Mouse (Mus musculus) G1E (cell line): ENCODE results near the gene Odf2. TPM values are rescaled to one million over a fixed set of nuclear protein-coding genes. Genes with fewer than 3 reads are reported as not detected.

ENCODE experiments used
- ATAC-seq: 2 replicates; pipeline ENCODE4 v1.8.0; 2016; ENCODE audit warnings: mild to moderate bottlenecking; ENCODE audit not compliant: insufficient number of reproducible peaks, poor library complexity, low FRiP score, severe bottlenecking; ENCODE audit errors: extremely low read depth
- DNase-seq: peaks from one replicate; pipeline ENCODE4 v3.0.0; 2012; ENCODE audit warnings: low spot score
- H3K27me3 ChIP-seq: 2 replicates; pipeline ENCODE4 v1.6.1; 2012; ENCODE audit warnings: mild to moderate bottlenecking, low read length, inconsistent platforms; ENCODE audit not compliant: insufficient read depth
- H3K36me3 ChIP-seq: replicated peaks from 2 replicates; pipeline ENCODE3; 2012; ENCODE audit warnings: mild to moderate bottlenecking, inconsistent platforms
- H3K4me1 ChIP-seq: 2 replicates; pipeline ENCODE4 v1.6.1; 2012; ENCODE audit warnings: low read depth, low read length, inconsistent platforms, mixed read lengths; ENCODE audit not compliant: insufficient read depth
- H3K4me3 ChIP-seq: 2 replicates; pipeline ENCODE4 v1.5.1; 2012; ENCODE audit warnings: low read depth, mild to moderate bottlenecking, inconsistent platforms, low read length, moderate library complexity, mixed read lengths
- H3K9me3 ChIP-seq: replicated peaks from 2 replicates; pipeline ENCODE4 v1.6.1; 2012; ENCODE audit warnings: inconsistent platforms
- CTCF ChIP-seq: IDR thresholded peaks from 2 replicates; pipeline ENCODE4 v1.5.1; 2012; ENCODE audit warnings: low read depth, low read length, inconsistent platforms, mixed read lengths
- GATA1 ChIP-seq: IDR thresholded peaks from 2 replicates; pipeline ENCODE4 v1.6.1; 2012; ENCODE audit warnings: borderline replicate concordance, low read length, inconsistent platforms, mixed read lengths
- GATA2 ChIP-seq: IDR thresholded peaks from 2 replicates; pipeline ENCODE4 v1.6.1; 2012; ENCODE audit warnings: low read depth, low read length, inconsistent platforms, borderline replicate concordance
- POLR2AphosphoS5 ChIP-seq: IDR thresholded peaks from 2 replicates; pipeline ENCODE4 v1.6.1; 2012; ENCODE audit warnings: low read depth, low read length, inconsistent platforms; ENCODE audit not compliant: insufficient replicate concordance
- TAL1 ChIP-seq: conservative IDR thresholded peaks from 2 replicates; pipeline ENCODE4 v1.6.1; 2012; ENCODE audit warnings: low read depth, low read length, inconsistent platforms, mixed read lengths
- polyA plus RNA-seq: library from polyadenylated mRNA; stranded (reverse); fragments of >175 nt; gene quantifications from 2 replicates; pipeline ENCODE4 v1.2.3, GENCODE M21; 2012
- total RNA-seq, 2 experiments: library from RNA; stranded (forward) in 1 of 2; stranded (reverse) in 1 of 2; fragments of 200-1000 nt in 1 of 2; fragments of >200 nt in 1 of 2; fragmentation: Nextera tagmentation in 1 of 2; gene quantifications; 2 replicates each; pipeline ENCODE4 v1.2.3; 2014 to 2017

Odf2 gene
- total and polyA plus RNA-seq, 3 experiments, result 24.1 to 158 (median 70.9) TPM

DNA sequence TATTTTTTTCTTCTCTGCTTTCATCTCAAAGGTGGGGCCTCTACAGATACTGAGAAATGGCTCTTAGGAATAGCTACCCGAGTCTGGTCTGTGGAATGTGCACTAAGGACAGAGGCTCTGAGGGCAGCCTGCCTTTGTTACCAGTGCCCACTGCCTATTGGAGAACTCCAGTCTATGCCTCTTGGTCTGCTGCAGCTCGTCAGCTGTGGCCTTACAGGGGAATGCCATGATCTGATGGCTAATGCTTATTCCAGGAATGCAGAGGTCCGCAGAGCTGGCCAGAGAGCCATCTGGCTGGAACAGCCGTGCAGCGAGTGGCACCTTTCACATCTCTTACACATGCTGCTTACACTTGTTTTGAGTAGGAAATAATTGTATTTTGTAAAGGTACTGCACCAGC lies 78.7 kb downstream of the Odf2 start:
- DNase-seq (no peak), ATAC-seq (no peak)
- TF ChIP-seq POLR2AphosphoS5 (no peak), CTCF (no peak), GATA2 (no peak), TAL1 (no peak), GATA1 (no peak)
- Histone ChIP-seq H3K36me3 (no peaks in the 10 kb centered on the region), H3K4me1 (peaks cover 26% of the 10 kb centered on the region), H3K9me3 (no peaks in the 10 kb centered on the region), H3K4me3 (no peak overlapping the region), H3K27me3 (peaks cover 60% of the 10 kb centered on the region)

- Histone ChIP-seq H3K27me3 (peaks cover 57% of the 10 kb centered on the region), H3K36me3 (no peaks in the 10 kb centered on the region), H3K9me3 (no peaks in the 10 kb centered on the region), H3K4me3 (no peak overlapping the region), H3K4me1 (peaks cover 27% of the 10 kb centered on the region)
- DNase-seq (no peak), ATAC-seq (no peak)
- TF ChIP-seq GATA2, result no peak
- TF ChIP-seq CTCF, result no peak
- no peak for TF ChIP-seq GATA1
- TF ChIP-seq TAL1, result no peak
- TF ChIP-seq POLR2AphosphoS5, result no peak
Measured at GRCm38 (mm10) chr2:29968638-29969037, 79.6 kb downstream of the Odf2 start.

GRCm38 (mm10) chr2:29971838-29972635 lies 83.0 kb downstream of the Odf2 start:
- Histone ChIP-seq H3K4me1 (peaks cover 13% of the 10 kb centered on the region), H3K9me3 (no peaks in the 10 kb centered on the region), H3K4me3 (no peak overlapping the region), H3K27me3 (peaks cover 56% of the 10 kb centered on the region), H3K36me3 (no peaks in the 10 kb centered on the region)
- DNase-seq, result peak; percentile 13
- peak; percentile 51 for TF ChIP-seq TAL1
- TF ChIP-seq GATA1, result no peak
- peak; percentile 78 for ATAC-seq

DNA sequence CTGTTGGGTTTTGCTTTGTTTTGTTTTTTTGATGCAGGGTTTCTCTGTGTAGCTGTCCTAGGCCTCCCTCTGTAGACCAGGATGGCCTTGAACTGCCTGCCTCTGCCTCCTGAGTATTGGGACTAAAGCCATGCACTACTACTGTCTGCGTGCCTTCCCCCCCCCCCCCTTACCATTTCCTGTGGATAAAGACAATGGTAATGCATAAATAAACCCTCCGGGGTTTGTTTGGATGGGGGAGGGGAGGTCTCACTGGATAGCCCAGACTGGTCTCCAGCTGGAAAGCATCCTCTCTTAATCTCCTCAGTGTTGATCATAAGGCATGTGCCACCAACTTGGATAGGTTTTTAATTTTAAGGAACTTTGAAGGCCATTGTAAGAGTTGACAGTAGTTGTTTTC lies 84.5 kb downstream of the Odf2 start:
- no peak for DNase-seq
- Histone ChIP-seq H3K36me3 (no peaks in the 10 kb centered on the region), H3K4me1 (peaks cover 13% of the 10 kb centered on the region), H3K27me3 (peaks cover 44% of the 10 kb centered on the region), H3K4me3 (no peak overlapping the region), H3K9me3 (no peaks in the 10 kb centered on the region)
- TF ChIP-seq GATA1 (no peak), GATA2 (no peak), POLR2AphosphoS5 (no peak), CTCF (no peak), TAL1 (no peak)
- ATAC-seq, result no peak

DNA sequence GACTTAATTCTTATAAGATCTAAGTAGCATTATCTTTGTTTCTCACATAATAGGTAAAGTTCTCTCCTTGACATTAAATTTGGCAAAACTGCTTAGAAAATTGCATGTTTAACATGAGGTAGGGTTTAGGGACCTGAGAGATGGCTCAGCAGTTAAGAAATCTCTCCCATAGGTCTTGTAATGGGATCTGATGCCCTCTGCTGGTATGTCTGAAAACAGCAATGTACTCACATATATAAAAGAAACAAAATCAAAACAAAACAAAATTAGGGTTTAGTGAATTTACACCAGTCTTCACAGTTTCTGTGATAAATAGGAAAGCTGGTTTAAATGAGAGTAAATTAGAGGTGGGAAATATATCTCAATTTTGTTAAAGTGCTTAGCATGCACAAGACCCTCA lies 88.3 kb downstream of the Odf2 start:
- Histone ChIP-seq H3K4me1 (peaks cover 6% of the 10 kb centered on the region), H3K9me3 (no peaks in the 10 kb centered on the region), H3K4me3 (no peak overlapping the region), H3K36me3 (no peaks in the 10 kb centered on the region), H3K27me3 (peaks cover 35% of the 10 kb centered on the region)
- TF ChIP-seq POLR2AphosphoS5, result no peak
- no peak for TF ChIP-seq GATA1
- TF ChIP-seq GATA2, result no peak
- peak; percentile 49 for TF ChIP-seq CTCF
- TF ChIP-seq TAL1, result no peak
- no peak for DNase-seq
- no peak for ATAC-seq

DNA sequence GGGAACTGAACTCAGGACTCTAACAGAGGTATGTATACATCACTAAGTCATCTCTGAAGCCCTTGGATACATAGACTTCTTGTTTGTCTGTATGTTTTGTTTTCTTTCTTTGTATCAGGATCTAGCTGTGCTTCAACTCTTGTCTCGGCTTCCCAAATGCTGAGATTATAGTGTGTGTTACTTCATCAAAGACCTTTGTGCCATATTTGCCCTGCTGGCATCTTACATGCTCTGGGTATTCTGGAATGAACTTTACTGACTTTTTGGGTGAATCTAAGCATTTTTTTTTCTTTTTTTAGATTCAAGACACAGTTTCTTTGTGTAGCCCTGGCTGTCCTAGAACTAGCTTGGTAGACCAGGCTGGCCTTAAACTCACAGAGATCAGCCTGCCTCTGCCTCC lies 91.6 kb downstream of the Odf2 start:
- Histone ChIP-seq H3K27me3 (peaks cover 21% of the 10 kb centered on the region), H3K4me3 (no peak overlapping the region), H3K4me1 (no peaks in the 10 kb centered on the region), H3K9me3 (no peaks in the 10 kb centered on the region), H3K36me3 (no peaks in the 10 kb centered on the region)
- no peak for ATAC-seq
- TF ChIP-seq GATA2 (no peak), GATA1 (no peak)
- DNase-seq, result no peak

Other genes starting within 250 kb of the Odf2 start
- not detected in 2 replicates for gene Gm13420, start 137.5 kb upstream of the Odf2 start, total RNA-seq (2014; fragmentation: Nextera tagmentation)
- gene Gm13420, start 137.5 kb upstream of the Odf2 start, total RNA-seq (2017), result not detected in 2 replicates
- not detected in 2 replicates for gene Gm13420, start 137.5 kb upstream of the Odf2 start, polyA plus RNA-seq
- gene Gm13547, start 129.9 kb upstream of the Odf2 start, total RNA-seq (2014; fragmentation: Nextera tagmentation), result not detected in 2 replicates
- gene Gm13547, start 129.9 kb upstream of the Odf2 start, total RNA-seq (2017), result 0.93 TPM in 1 of 2 replicates, not detected in the other
- not detected in 2 replicates for gene Gm13547, start 129.9 kb upstream of the Odf2 start, polyA plus RNA-seq
- gene Coq4, start 101.7 kb upstream of the Odf2 start, total RNA-seq (2014; fragmentation: Nextera tagmentation), result 9.8 and 11.1 TPM in 2 replicates
- gene Coq4, start 101.7 kb upstream of the Odf2 start, total RNA-seq (2017), result 18.2 and 20.1 TPM in 2 replicates
- gene Coq4, start 101.7 kb upstream of the Odf2 start, polyA plus RNA-seq, result 242 and 318 TPM in 2 replicates
- gene Trub2, start 100.7 kb upstream of the Odf2 start, total RNA-seq (2014; fragmentation: Nextera tagmentation), result 28.1 and 30.5 TPM in 2 replicates
- gene Trub2, start 100.7 kb upstream of the Odf2 start, total RNA-seq (2017), result 51.7 and 66.4 TPM in 2 replicates
- 5.6 and 7.9 TPM in 2 replicates for gene Trub2, start 100.7 kb upstream of the Odf2 start, polyA plus RNA-seq
- 4.2 and 9.0 TPM in 2 replicates for gene Slc27a4, start 86.6 kb upstream of the Odf2 start, total RNA-seq (2014; fragmentation: Nextera tagmentation)
- 5.5 and 8.6 TPM in 2 replicates for gene Slc27a4, start 86.6 kb upstream of the Odf2 start, total RNA-seq (2017)
- gene Slc27a4, start 86.6 kb upstream of the Odf2 start, polyA plus RNA-seq, result 5.7 and 6.7 TPM in 2 replicates
- gene Urm1, start 69.1 kb upstream of the Odf2 start, total RNA-seq (2014; fragmentation: Nextera tagmentation), result 10.3 and 15.2 TPM in 2 replicates
- 19.9 and 23.8 TPM in 2 replicates for gene Urm1, start 69.1 kb upstream of the Odf2 start, total RNA-seq (2017)
- gene Urm1, start 69.1 kb upstream of the Odf2 start, polyA plus RNA-seq, result 43.5 and 71.3 TPM in 2 replicates
- gene Cercam, start 20.1 kb upstream of the Odf2 start, total RNA-seq (2014; fragmentation: Nextera tagmentation), result 22.2 and 23.6 TPM in 2 replicates
- 2.9 and 5.1 TPM in 2 replicates for gene Cercam, start 20.1 kb upstream of the Odf2 start, total RNA-seq (2017)
- gene Cercam, start 20.1 kb upstream of the Odf2 start, polyA plus RNA-seq, result 17.6 and 21.1 TPM in 2 replicates
- gene Gle1, start 46.2 kb downstream of the Odf2 start, total RNA-seq (2014; fragmentation: Nextera tagmentation), result 42.1 and 52.2 TPM in 2 replicates
- gene Gle1, start 46.2 kb downstream of the Odf2 start, total RNA-seq (2017), result 57.2 and 61.6 TPM in 2 replicates
- gene Gle1, start 46.2 kb downstream of the Odf2 start, polyA plus RNA-seq, result 42.5 and 62.3 TPM in 2 replicates
- gene Sptan1, start 76.3 kb downstream of the Odf2 start, total RNA-seq (2014; fragmentation: Nextera tagmentation), result 25.6 and 25.7 TPM in 2 replicates
- gene Sptan1, start 76.3 kb downstream of the Odf2 start, total RNA-seq (2017), result 49.4 and 53.2 TPM in 2 replicates
- 8.8 and 9.3 TPM in 2 replicates for gene Sptan1, start 76.3 kb downstream of the Odf2 start, polyA plus RNA-seq
- gene Wdr34, start 159.7 kb downstream of the Odf2 start, total RNA-seq (2014; fragmentation: Nextera tagmentation), result 15.1 and 17.9 TPM in 2 replicates
- 9.6 and 13.5 TPM in 2 replicates for gene Wdr34, start 159.7 kb downstream of the Odf2 start, total RNA-seq (2017)
- 35.5 and 38.4 TPM in 2 replicates for gene Wdr34, start 159.7 kb downstream of the Odf2 start, polyA plus RNA-seq
- 751 and 948 TPM in 2 replicates for gene Set, start 168.2 kb downstream of the Odf2 start, total RNA-seq (2014; fragmentation: Nextera tagmentation)
- gene Set, start 168.2 kb downstream of the Odf2 start, total RNA-seq (2017), result 667 and 849 TPM in 2 replicates
- gene Set, start 168.2 kb downstream of the Odf2 start, polyA plus RNA-seq, result 806 and 885 TPM in 2 replicates
- 1.6 and 2.4 TPM in 2 replicates for gene Pkn3, start 188.5 kb downstream of the Odf2 start, total RNA-seq (2014; fragmentation: Nextera tagmentation)
- gene Pkn3, start 188.5 kb downstream of the Odf2 start, total RNA-seq (2017), result 4.5 and 5.9 TPM in 2 replicates
- gene Pkn3, start 188.5 kb downstream of the Odf2 start, polyA plus RNA-seq, result 13.3 and 14.5 TPM in 2 replicates
- 25.4 and 29.4 TPM in 2 replicates for gene Zdhhc12, start 204.4 kb downstream of the Odf2 start, total RNA-seq (2014; fragmentation: Nextera tagmentation)
- gene Zdhhc12, start 204.4 kb downstream of the Odf2 start, total RNA-seq (2017), result 9.5 and 10.3 TPM in 2 replicates
- 31.0 and 31.4 TPM in 2 replicates for gene Zdhhc12, start 204.4 kb downstream of the Odf2 start, polyA plus RNA-seq
- gene Zer1, start 235.4 kb downstream of the Odf2 start, total RNA-seq (2014; fragmentation: Nextera tagmentation), result 25.1 and 25.8 TPM in 2 replicates
- 9.7 and 10.4 TPM in 2 replicates for gene Zer1, start 235.4 kb downstream of the Odf2 start, total RNA-seq (2017)
- gene Zer1, start 235.4 kb downstream of the Odf2 start, polyA plus RNA-seq, result 13.2 and 18.9 TPM in 2 replicates
- gene Tbc1d13, start 244.5 kb downstream of the Odf2 start, total RNA-seq (2014; fragmentation: Nextera tagmentation), result 30.2 and 38.6 TPM in 2 replicates
- gene Tbc1d13, start 244.5 kb downstream of the Odf2 start, total RNA-seq (2017), result 38.0 and 38.5 TPM in 2 replicates
- 24.5 and 25.2 TPM in 2 replicates for gene Tbc1d13, start 244.5 kb downstream of the Odf2 start, polyA plus RNA-seq